Mouse (Mus musculus) kidney, postnatal 0 days (tissue): Measurements from ENCODE around the gene Crhbp. TPM values are rescaled to one million over a fixed set of nuclear protein-coding genes. Genes with fewer than 3 reads are reported as not detected.

Experiments
- ATAC-seq: fragments of 200-750 bp; cut with Nextera tagmentation; replicated peaks from 2 replicates; pipeline ENCODE4 v1.8.0; 2017; ENCODE audit warnings: low read depth, moderate number of reproducible peaks, moderate TSS enrichment, moderate library complexity; ENCODE audit not compliant: low FRiP score
- DNase-seq: peaks from one replicate; pipeline ENCODE4 v3.0.0-alpha.2; 2016; ENCODE audit warnings: low spot score
- H3K27ac ChIP-seq: fragments of 300-500 bp; sonication (generic); 2 replicates; pipeline ENCODE4 v1.5.1; 2014; ENCODE audit warnings: mild to moderate bottlenecking
- H3K27me3 ChIP-seq: fragments of 300-500 bp; sonication (generic); 2 replicates; pipeline ENCODE4 v1.6.1; 2014; ENCODE audit warnings: low read length, mixed read lengths; ENCODE audit not compliant: insufficient read depth
- H3K36me3 ChIP-seq: fragments of 300-500 bp; sonication (generic); 2 replicates; pipeline ENCODE4 v1.6.1; 2014; ENCODE audit warnings: low read length, mixed read lengths; ENCODE audit not compliant: insufficient read depth
- H3K4me1 ChIP-seq: fragments of 300-500 bp; sonication (generic); replicated peaks from 2 replicates; pipeline ENCODE4 v1.6.1; 2014; ENCODE audit warnings: antibody characterized with exemption, low read length, mixed read lengths; ENCODE audit not compliant: insufficient read depth
- H3K4me2 ChIP-seq: fragments of 300-500 bp; sonication (generic); 2 replicates; pipeline ENCODE4 v1.6.1; 2014; ENCODE audit warnings: mild to moderate bottlenecking, low read length, moderate library complexity, mixed read lengths
- H3K4me3 ChIP-seq: fragments of 300-500 bp; sonication (generic); replicated peaks from 2 replicates; pipeline ENCODE4 v1.5.1; 2014; ENCODE audit warnings: low read depth, low read length
- H3K9ac ChIP-seq: fragments of 300-500 bp; sonication (generic); 2 replicates; pipeline ENCODE4 v1.6.1; 2014; ENCODE audit warnings: low read depth, low read length
- H3K9me3 ChIP-seq: fragments of 300-500 bp; sonication (generic); replicated peaks from 2 replicates; pipeline ENCODE4 v1.6.1; 2016; ENCODE audit warnings: low read length, inconsistent platforms, mixed read lengths
- CTCF ChIP-seq: IDR thresholded peaks from 2 replicates; pipeline ENCODE4 v1.5.1; 2016; ENCODE audit warnings: antibody characterized with exemption, low read depth, mild to moderate bottlenecking, moderate library complexity
- WGBS: fragments of 180-500 bp; shearing (Covaris S2); extraction: QIAGEN DNeasy Blood & Tissue Kit; methylation state at CpG from one replicate; pipeline ENCODE4 v1.1.7; 2014; 5-methylcytosine and 5-hydroxymethylcytosine counted together
- polyA plus RNA-seq: library from polyadenylated mRNA; unstranded; fragments of >200 nt; fragmentation: Nextera tagmentation; extraction: Ambion mirVana; gene quantifications from 2 replicates; pipeline ENCODE4 v1.2.1, GENCODE M21; 2015

Gene Crhbp
- 0.17 TPM in 1 of 2 replicates, not detected in the other for polyA plus RNA-seq

DNA sequence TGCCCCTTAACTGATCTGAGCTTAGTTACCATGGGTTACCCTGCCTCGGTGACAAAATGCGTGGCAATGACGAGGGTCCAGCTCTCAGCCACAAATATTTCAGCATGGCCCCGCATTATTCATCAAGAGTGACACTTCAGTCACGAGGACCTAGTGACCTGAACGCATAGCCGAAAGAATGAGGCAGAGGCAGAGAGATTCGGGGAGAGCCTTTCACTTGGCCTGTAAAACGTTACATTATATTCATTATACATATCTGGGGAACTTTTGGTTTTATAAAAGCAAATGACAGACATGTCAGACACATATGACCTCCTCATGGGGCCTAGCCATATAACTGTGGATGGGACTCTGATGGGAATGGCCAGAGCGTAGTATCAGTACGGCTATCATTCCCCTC is at the start of gene Crhbp:
TSS of gene Crhbp (minus strand) at position 101 of the 400 bp plus-strand sequence.
- H3K9me3 ChIP-seq: no peaks in the 10 kb centered on the region
- H3K4me2 ChIP-seq: peak within 1 kb of the TSS; percentile 81
- H3K9ac ChIP-seq: 0 out of 2 replicates have a peak within 1 kb of the TSS, but pooled peaks have one; percentile 38
- 62% methylated on average over 11 of the region's 11 CpGs for WGBS
- peaks cover 11% of the 10 kb centered on the region; the same call in 1 of the 2 replicates for H3K4me1 ChIP-seq
- no peaks in the 10 kb centered on the region for H3K36me3 ChIP-seq
- peaks cover 9% of the 10 kb centered on the region; the same call in 1 of the 2 replicates for H3K27me3 ChIP-seq
- ATAC-seq (no peak), DNase-seq (no peak)
- no peak within 1 kb of the TSS for H3K27ac ChIP-seq
- H3K4me3 ChIP-seq: peak within 1 kb of the TSS; percentile 36
- TF ChIP-seq CTCF: no peak

DNA sequence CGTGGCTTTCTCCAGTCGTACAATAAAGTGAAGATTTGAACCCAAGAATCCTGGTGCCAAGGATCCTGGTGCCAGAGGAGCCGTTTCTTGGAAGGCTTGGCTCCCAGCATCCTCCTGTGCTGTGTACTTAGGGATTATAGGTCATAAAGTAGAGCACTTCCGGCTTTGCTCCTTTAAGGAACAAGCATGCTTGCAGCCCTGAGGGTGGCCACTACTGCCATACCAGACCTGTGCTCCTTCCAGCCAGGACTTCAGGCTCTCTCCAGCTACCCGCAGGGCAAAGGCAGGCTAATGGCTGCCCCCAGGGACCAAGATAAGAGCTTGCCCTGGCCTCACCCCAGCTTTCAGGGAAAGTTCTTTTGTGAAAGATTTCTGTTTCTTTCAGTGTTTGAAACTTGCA is 48.6 kb upstream of the Crhbp start:
- Histone ChIP-seq H3K9ac (no peak overlapping the region), H3K4me2 (no peak overlapping the region), H3K4me1 (no peaks in the 10 kb centered on the region), H3K36me3 (no peaks in the 10 kb centered on the region), H3K27me3 (no peaks in the 10 kb centered on the region), H3K4me3 (no peak overlapping the region), H3K9me3 (no peaks in the 10 kb centered on the region), H3K27ac (no peak overlapping the region)
- DNase-seq (no peak), ATAC-seq (no peak)
- TF ChIP-seq CTCF: no peak
- 61% methylated on average over 5 of the region's 5 CpGs for WGBS

DNA sequence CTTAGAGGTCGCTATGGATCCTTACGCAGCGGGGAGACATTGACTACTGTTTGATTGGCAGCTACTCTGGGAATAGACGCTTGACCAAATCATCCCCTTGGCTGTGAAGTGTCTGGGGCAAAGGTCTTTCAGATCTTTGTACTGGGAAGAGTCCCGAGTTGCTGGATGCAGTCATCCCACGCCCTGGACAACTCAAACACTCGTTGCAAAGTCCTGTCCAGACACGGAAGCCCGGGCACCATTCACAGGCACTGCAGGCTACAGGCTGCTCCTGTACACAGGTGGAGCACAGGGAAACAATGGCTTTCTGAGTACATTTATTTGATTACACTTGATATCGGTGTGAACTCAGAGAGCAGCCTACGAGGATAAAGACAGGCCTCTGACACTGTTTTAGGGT is 46.6 kb upstream of the Crhbp start:
- H3K27me3 ChIP-seq: no peaks in the 10 kb centered on the region
- no peak for DNase-seq
- 0 out of 2 replicates have a peak, but pooled peaks have one; percentile 13 for ATAC-seq
- no peaks in the 10 kb centered on the region for H3K36me3 ChIP-seq
- no peaks in the 10 kb centered on the region for H3K9me3 ChIP-seq
- WGBS: 70% methylated on average over 11 of the region's 11 CpGs
- no peak overlapping the region for H3K4me2 ChIP-seq
- H3K4me1 ChIP-seq: no peaks in the 10 kb centered on the region
- H3K9ac ChIP-seq: no peak overlapping the region
- H3K4me3 ChIP-seq: no peak overlapping the region
- H3K27ac ChIP-seq: no peak overlapping the region
- no peak for TF ChIP-seq CTCF

DNA sequence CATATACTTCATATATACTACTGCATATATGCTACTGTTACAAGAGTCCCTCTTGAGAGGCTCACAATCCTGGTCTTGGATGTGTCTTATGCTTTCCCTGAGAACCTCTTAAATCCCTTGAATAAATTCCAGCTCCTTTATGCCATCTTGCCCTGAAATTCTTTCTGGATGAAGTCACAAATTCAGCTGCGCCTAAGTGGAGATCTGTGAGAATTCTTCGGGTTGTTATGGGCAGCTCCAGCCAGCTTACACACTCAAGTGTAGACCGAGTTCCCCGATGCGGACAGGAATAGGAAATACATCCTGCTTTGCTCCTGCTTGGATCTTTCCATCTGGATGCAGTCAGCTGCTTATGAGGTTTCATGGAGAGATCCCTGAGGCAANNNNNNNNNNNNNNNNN is 39.9 kb upstream of the Crhbp start:
- Histone ChIP-seq H3K9ac (no peak overlapping the region), H3K36me3 (no peaks in the 10 kb centered on the region), H3K4me2 (no peak overlapping the region), H3K27ac (no peak overlapping the region), H3K4me1 (no peaks in the 10 kb centered on the region), H3K9me3 (no peaks in the 10 kb centered on the region), H3K27me3 (no peaks in the 10 kb centered on the region), H3K4me3 (no peak overlapping the region)
- no peak for TF ChIP-seq CTCF
- no peak for ATAC-seq
- WGBS: 36% methylated on average over 5 of the region's 5 CpGs
- DNase-seq: peak; percentile 22

DNA sequence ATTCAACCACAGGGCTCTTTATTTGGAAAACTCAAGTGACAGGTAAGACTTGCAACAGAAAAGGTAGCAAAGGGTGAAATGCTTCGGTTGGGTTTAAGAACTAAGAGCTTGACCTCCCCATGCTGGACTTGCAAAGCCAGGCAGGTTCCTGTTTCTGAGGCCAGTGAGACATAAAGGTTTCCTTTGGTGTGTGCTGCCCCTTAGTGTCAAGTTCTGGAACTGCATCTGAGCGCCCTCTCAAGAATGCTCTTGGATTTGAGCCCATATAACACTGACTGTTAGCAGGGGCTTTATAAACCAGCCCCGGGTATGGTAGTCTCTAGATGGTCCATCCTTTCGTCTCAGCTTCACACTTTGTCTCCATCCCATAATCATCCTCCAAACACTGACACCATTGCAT is 36.7 kb upstream of the Crhbp start:
- no peaks in the 10 kb centered on the region for H3K4me1 ChIP-seq
- ATAC-seq (no peak; the same call in 1 of the 2 replicates), DNase-seq (peak; percentile 91)
- no peak overlapping the region for H3K4me2 ChIP-seq
- no peaks in the 10 kb centered on the region for H3K27me3 ChIP-seq
- WGBS: 13% methylated on average over 4 of the region's 4 CpGs
- peak; percentile 93 for TF ChIP-seq CTCF
- no peaks in the 10 kb centered on the region for H3K9me3 ChIP-seq
- no peak overlapping the region for H3K9ac ChIP-seq
- H3K27ac ChIP-seq: no peak overlapping the region
- H3K36me3 ChIP-seq: no peaks in the 10 kb centered on the region
- no peak overlapping the region for H3K4me3 ChIP-seq

DNA sequence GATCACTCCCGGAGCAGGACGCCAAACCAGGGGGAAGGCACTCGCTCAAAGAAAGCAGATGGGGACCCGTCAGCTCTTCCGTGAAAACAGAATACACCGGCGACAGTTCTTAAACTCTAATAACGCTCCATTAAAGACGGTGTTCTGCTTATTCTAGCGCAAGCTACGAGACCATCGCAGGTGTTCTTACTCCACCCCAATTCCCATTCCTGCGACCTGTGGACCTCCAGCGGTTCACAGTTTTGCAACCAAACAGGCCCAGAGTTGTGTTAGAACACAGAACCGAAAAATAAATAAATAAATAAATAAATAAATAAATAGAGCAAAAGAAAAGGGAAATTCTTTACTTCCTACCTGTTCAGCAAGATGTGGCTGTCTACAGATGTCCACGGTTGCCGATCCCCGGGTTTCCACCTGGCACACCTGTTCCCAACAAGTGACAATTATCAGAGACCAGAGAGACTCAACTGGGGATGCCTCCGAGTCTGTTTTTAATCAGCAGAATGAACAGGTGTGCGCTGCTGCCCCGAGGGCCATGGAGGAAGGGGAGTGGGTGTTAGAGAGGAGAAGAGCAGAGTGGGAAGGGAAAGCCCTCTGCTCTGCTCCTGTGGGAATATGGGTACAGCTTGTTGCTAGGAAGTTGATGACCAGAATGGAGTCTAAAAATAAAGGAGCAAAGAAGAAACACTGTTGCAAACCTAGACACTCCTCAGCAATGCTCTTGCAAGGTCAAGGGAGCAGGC is 34.1 kb upstream of the Crhbp start, which contains the start of gene S100z:
TSS of gene S100z (minus strand) at position 51 of the 743 bp plus-strand sequence.
- H3K9me3 ChIP-seq: no peaks in the 10 kb centered on the region
- no peak within 1 kb of the TSS for H3K27ac ChIP-seq
- H3K9ac ChIP-seq: no peak within 1 kb of the TSS
- no peaks in the 10 kb centered on the region for H3K27me3 ChIP-seq
- H3K4me3 ChIP-seq: no peak within 1 kb of the TSS
- ATAC-seq (no peak), DNase-seq (no peak)
- 90% methylated on average over 21 of the region's 21 CpGs for WGBS
- H3K36me3 ChIP-seq: no peaks in the 10 kb centered on the region
- TF ChIP-seq CTCF: no peak
- no peak within 1 kb of the TSS for H3K4me2 ChIP-seq
- no peaks in the 10 kb centered on the region for H3K4me1 ChIP-seq
